Mouse (Mus musculus): ENCODE measurements at regions not wholly inside any gene's neighbourhood (a gene's known extent, or its start where the extent isn't known, plus 50 kb on each side); places are given as distances from the start of the nearest gene placed in this dataset.

- Histone ChIP-seq H3K79me2 (ENCODE audit: control insufficient read depth, insufficient read depth, low read length, poor library complexity) (no peaks in the 10 kb centered on the region), H3K9ac (ENCODE audit: control insufficient read depth, low read depth, low read length, poor library complexity, severe bottlenecking) (no peak overlapping the region), H3K36me3 (ENCODE audit: control insufficient read depth in 1 of 2, insufficient read depth in 2 of 2, low read length in 2 of 2) (peaks cover 0 to 4% of the 10 kb centered on the region in 2 experiments; a peak in 1 of 4 replicates), H3K27me3 (ENCODE audit: control insufficient read depth in 1 of 2, insufficient read depth in 2 of 2, low read length in 2 of 2) (peaks cover under 1 to 2% of the 10 kb centered on the region in 2 experiments; a peak in 2 of 4 replicates), H3K27ac (ENCODE audit: control insufficient read depth, low read depth, low read length) (no peak overlapping the region), H3K4me3 (ENCODE audit: control insufficient read depth in 1 of 2, insufficient read depth in 1 of 2, low read depth in 2 of 2, low read length in 2 of 2) (no peak overlapping the region), H3K4me1 (ENCODE audit: control insufficient read depth in 1 of 2, insufficient read depth in 2 of 2, low read length in 2 of 2) (peaks cover 0 to 6% of the 10 kb centered on the region in 2 experiments; a peak in 1 of 4 replicates), H3K9me3 (replicated peaks; ENCODE audit: insufficient read depth, low read length) (no peaks in the 10 kb centered on the region)
- DNase-seq (ENCODE audit: low read depth, low spot score): peak; percentile 18
- TF ChIP-seq TBP (IDR thresholded peaks at IDR 0.05; ENCODE audit: low read depth, low read length): no peak
- no peak for TF ChIP-seq KAT2A (conservative IDR thresholded peaks at IDR 0.05; ENCODE audit: low read depth, low read length)
- no peak for TF ChIP-seq UBTF (IDR thresholded peaks at IDR 0.05; ENCODE audit: borderline replicate concordance, insufficient read depth, low read depth, low read length)
- no peak for TF ChIP-seq ZMIZ1 (IDR thresholded peaks at IDR 0.05; ENCODE audit: low read depth, low read length)
- TF ChIP-seq ZKSCAN1 (IDR thresholded peaks at IDR 0.05; ENCODE audit: low read depth, low read length): no peak
Observed at GRCm38 (mm10) chr5:21113377-21113776, 57.7 kb upstream of the Ptpn12 start.

GRCm38 (mm10) chr5:21115552-21115951 is 59.8 kb upstream of the Ptpn12 start:
- TF ChIP-seq MXI1 (IDR thresholded peaks at IDR 0.05; ENCODE audit: low read depth, low read length) (no peak), MAFK (IDR thresholded peaks at IDR 0.05; ENCODE audit: borderline replicate concordance, low read depth, low read length) (no peak), POLR2A (IDR thresholded peaks at IDR 0.05; ENCODE audit: control insufficient read depth in 1 of 2, insufficient read depth in 1 of 2, low read depth in 1 of 2, low read length in 2 of 2, poor library complexity in 1 of 2) (no peak), MEF2A (IDR thresholded peaks at IDR 0.05; ENCODE audit: extremely low read depth, insufficient replicate concordance, low read depth, low read length, poor library complexity, severe bottlenecking) (no peak), CTCF (IDR thresholded peaks at IDR 0.05 in 2 of 3, conservative IDR thresholded peaks at IDR 0.05 in 1 of 3; ENCODE audit: control insufficient read depth in 1 of 3, insufficient read depth in 1 of 3, low read depth in 2 of 3, low read length in 3 of 3, poor library complexity in 1 of 3, severe bottlenecking in 1 of 3) (no peak), HCFC1 (IDR thresholded peaks at IDR 0.05; ENCODE audit: low read depth, low read length) (no peak), TCF12 (IDR thresholded peaks at IDR 0.05; ENCODE audit: low read depth, low read length) (no peak)
- Histone ChIP-seq H3K4me1 (ENCODE audit: control insufficient read depth in 1 of 2, insufficient read depth in 2 of 2, low read length in 2 of 2) (no peaks in the 10 kb centered on the region), H3K36me3 (ENCODE audit: control insufficient read depth in 1 of 2, insufficient read depth in 2 of 2, low read length in 2 of 2) (no peaks in the 10 kb centered on the region), H3K27me3 (ENCODE audit: control insufficient read depth in 1 of 2, insufficient read depth in 2 of 2, low read length in 2 of 2) (peaks cover 5 to 6% of the 10 kb centered on the region in 2 experiments; a peak in 3 of 4 replicates), H3K9ac (ENCODE audit: control insufficient read depth, low read depth, low read length, poor library complexity, severe bottlenecking) (no peak overlapping the region), H3K4me3 (ENCODE audit: control insufficient read depth in 1 of 2, insufficient read depth in 1 of 2, low read depth in 2 of 2, low read length in 2 of 2) (no peak overlapping the region), H3K9me3 (replicated peaks; ENCODE audit: insufficient read depth, low read length) (no peaks in the 10 kb centered on the region), H3K79me2 (ENCODE audit: control insufficient read depth, insufficient read depth, low read length, poor library complexity) (no peaks in the 10 kb centered on the region), H3K27ac (ENCODE audit: control insufficient read depth, low read depth, low read length) (no peak overlapping the region)
- no peak for DNase-seq (ENCODE audit: low read depth, low spot score)

DNA sequence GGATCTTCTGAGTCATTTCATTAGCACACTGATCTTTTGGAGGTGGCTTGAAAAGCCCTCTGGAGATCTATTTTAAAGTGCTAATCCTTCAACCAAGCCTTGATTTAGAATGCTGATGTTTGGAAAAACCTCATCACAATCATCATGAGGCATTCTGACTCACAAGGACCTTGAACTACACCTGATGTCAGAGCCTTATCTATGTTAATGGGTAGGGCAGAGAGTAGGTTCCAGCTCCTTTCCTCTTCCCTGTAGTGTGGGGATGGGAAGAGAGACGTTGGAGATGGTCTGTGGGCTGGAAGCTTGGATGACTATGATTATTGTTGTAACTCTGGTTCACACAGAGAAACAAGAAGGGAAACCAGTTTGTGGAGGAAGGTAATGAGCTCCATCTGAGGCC is 63.0 kb upstream of the Gsap start:
- peaks cover 5 to 7% of the 10 kb centered on the region in 2 experiments for H3K27me3 ChIP-seq (ENCODE audit: control insufficient read depth in 1 of 2, insufficient read depth in 2 of 2, low read length in 2 of 2)
- no peaks in the 10 kb centered on the region for H3K36me3 ChIP-seq (ENCODE audit: control insufficient read depth in 1 of 2, insufficient read depth in 2 of 2, low read length in 2 of 2)
- H3K4me1 ChIP-seq (ENCODE audit: control insufficient read depth in 1 of 2, insufficient read depth in 2 of 2, low read length in 2 of 2): no peaks in the 10 kb centered on the region
- DNase-seq (ENCODE audit: low read depth, low spot score): no peak
- no peak overlapping the region for H3K4me3 ChIP-seq (ENCODE audit: control insufficient read depth in 1 of 2, insufficient read depth in 1 of 2, low read depth in 2 of 2, low read length in 2 of 2)
- no peaks in the 10 kb centered on the region for H3K9me3 ChIP-seq (replicated peaks; ENCODE audit: insufficient read depth, low read length)
- no peak for TF ChIP-seq POLR2A (IDR thresholded peaks at IDR 0.05; ENCODE audit: control insufficient read depth in 1 of 2, insufficient read depth in 1 of 2, low read depth in 1 of 2, low read length in 2 of 2, poor library complexity in 1 of 2)
- no peak overlapping the region for H3K27ac ChIP-seq (ENCODE audit: control insufficient read depth, low read depth, low read length)
- no peaks in the 10 kb centered on the region for H3K79me2 ChIP-seq (ENCODE audit: control insufficient read depth, insufficient read depth, low read length, poor library complexity)
- H3K9ac ChIP-seq (ENCODE audit: control insufficient read depth, low read depth, low read length, poor library complexity, severe bottlenecking): no peak overlapping the region

All from MEL (cell line).